Mouse (Mus musculus): ENCODE results near the gene Lpin1.

Lpin1 gene

GRCm38 (mm10) chr12:16577665-16578233, 33.0 kb downstream of the Lpin1 start:
- no peak for DNase-seq (ENCODE audit: low spot score in 2 of 2)

DNA sequence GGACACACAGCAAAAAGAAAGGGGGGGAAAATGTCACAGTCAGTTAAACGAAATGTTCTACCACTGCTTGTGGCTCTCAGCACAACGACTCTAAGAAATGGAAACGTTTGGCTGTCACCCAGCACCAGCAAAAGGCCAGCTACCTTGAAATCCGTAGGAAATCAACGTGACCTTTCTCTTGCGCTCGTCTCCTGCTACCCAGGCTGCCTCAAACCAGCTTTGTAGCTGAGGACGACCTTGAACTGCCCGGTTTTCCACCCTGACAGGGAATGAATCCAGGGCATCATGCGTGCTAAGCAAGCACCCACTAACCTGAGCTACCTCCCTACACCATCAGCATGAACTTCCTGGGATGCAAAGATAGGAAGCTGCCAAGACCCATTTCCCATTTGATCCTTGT, 39.5 kb downstream of the Lpin1 start:
- no peak for DNase-seq (ENCODE audit: low spot score in 2 of 2)

- no peak for DNase-seq (ENCODE audit: low spot score in 2 of 2)
These were observed 40.2 kb downstream of the Lpin1 start for GRCm38 (mm10) chr12:16570371-16571060.

DNA sequence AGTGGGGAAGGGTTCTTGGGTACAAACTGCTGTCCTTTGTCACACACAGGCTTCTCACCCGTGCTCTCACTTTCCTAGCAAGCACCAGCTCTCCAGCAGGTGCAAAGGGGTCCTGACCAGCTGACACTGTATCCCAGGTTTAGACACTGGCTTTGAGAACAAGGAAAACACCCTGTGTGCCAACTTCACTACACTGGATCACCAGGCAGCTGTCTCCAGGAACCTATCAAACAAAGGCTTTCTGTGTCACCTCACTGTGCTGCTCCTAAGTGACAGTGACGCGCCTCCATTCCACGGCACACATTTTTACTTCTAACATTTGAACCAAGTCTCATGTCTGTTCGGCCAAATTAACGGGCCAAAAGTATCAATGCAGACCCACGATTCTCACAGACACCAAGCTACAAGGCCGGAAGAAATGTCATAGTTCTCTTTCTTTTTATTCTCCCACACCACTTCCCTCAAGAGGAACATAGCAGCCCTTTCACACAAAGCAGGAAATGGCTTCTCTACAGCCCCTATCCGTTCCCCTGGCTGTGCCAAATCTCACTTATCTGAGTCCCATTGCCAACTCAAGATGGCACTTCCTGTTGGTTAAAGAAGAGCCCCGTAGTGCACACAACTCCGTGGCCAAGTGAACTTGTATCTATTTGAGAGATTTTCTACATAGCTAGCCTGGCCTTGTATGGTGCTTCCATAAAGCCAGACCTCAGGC, 41.7 kb downstream of the Lpin1 start:
- DNase-seq (ENCODE audit: low spot score in 2 of 2): no peak

- peak in 1 of 2 experiments; percentile 50 for DNase-seq (ENCODE audit: low spot score in 2 of 2)
These were observed 42.3 kb downstream of the Lpin1 start for GRCm38 (mm10) chr12:16568496-16568895.

- no peak for DNase-seq (ENCODE audit: low spot score in 2 of 2)
These were observed 42.7 kb downstream of the Lpin1 start for GRCm38 (mm10) chr12:16568090-16568489.

DNA sequence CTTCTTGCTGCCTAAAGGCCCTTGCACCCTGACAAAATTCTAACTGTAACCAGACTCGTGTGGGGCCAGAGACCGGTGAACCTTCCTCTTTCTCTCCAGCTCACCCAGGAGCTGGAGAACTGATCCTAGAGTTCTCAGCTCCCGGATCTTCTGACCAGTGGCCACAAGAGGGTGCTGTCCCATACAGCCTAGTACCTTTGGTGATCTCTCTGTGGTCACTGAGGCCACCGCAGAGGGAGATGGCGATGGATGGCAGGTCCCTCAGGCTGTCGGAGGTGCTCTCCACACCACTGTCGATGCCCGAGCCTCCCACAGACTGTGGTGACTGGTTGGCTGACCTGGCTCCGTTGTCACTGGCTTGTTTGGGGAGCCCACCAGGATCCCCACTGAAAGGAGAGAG, 47.3 kb downstream of the Lpin1 start:
- DNase-seq (ENCODE audit: low spot score in 2 of 2): peak in 1 of 2 experiments; percentile 41

DNA sequence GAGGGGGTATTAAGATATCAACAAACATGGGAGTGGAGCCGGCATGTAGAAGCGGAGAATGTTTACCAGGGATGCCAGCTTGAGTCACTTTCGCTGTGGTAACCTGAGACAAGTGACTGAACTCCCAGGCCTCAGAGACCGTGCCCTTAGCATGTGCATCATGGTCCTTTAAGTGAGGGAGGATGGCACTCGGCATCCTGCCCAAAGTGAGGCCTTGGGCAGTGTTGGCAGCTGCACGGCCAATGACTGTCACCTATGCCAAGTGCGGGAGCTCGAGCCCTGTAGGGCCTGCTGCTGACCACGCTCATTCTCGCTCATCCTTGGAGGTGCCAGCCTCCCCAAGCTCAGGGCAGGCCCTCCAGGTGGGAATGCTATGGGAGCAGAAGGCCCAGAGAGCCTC, 48.1 kb downstream of the Lpin1 start:
- no peak for DNase-seq (ENCODE audit: low spot score in 2 of 2)

DNA sequence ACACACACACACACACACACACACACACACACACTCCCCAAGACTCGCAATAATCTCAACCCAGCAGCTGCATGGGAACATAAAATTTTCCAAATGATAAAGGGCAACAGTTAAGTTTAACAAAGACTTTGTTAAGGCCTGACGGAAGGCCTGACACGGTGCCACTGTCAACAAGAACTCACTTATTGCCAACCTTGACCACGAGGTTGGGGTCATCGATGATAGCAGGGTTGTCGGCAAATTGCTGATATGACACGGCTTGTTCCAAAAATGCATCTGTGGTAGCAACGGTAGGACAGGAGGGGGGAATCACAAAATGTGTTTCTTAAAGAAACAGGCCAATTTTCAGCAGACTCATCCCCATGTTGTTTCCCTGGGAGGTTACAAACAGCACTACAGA, 48.6 kb downstream of the Lpin1 start:
- DNase-seq (ENCODE audit: low spot score in 2 of 2): no peak

GRCm38 (mm10) chr12:16557271-16557670, 53.5 kb downstream of the Lpin1 start:
- DNase-seq (ENCODE audit: low spot score in 2 of 2): no peak

DNA sequence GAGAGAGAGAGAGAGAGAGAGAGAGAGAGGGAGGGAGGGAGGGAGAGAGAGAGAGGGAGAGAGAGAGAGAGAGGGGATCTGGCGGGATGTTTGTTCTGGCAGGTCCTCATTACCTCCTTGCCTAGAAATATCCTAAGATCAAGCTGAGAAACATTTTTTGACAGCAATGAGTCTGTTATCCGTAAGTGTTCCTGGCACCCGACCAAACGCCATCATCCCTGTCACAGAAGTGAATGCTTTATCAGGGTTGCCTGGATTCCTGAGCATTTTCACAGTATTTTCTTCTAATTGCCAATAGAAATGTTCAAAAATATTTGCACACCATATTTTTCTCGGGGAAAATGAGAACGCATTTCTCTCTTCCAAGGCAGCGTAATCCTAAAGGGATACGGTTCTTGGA, 56.6 kb downstream of the Lpin1 start:
- DNase-seq (ENCODE audit: low spot score in 2 of 2): peak in 1 of 2 experiments; percentile 32

DNA sequence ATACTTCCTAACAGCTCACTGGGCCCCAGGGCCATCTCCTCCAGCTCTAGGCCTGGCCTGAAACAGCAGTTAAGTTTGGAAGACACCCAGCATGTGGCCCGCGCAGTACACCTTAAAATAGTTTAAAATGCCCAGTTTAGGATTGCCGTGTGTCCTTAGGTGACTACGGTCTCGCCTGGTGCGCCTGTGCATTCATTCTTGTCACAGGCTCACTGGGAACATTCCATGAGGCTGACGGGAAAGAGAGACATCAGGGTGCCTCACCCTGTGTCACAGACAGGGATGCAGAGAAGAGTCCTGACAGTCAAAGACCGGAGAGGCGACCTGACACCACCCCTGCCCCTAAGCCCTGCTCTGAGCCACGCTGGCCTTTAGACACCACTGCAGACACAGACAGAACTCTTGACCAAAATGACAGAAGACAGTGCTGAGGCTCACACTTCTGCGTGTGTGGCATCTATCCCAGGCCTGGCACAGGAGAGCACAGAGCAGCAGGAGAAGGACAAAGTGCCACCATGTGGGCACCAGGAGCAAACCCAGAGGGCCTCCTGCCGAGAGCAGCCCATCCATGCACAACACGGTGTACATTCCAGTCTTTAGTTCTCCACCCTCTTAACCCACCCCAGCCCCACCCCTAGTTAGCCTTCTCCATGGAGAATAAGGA, 58.5 kb downstream of the Lpin1 start:
- no peak for DNase-seq (ENCODE audit: low spot score in 2 of 2)

DNA sequence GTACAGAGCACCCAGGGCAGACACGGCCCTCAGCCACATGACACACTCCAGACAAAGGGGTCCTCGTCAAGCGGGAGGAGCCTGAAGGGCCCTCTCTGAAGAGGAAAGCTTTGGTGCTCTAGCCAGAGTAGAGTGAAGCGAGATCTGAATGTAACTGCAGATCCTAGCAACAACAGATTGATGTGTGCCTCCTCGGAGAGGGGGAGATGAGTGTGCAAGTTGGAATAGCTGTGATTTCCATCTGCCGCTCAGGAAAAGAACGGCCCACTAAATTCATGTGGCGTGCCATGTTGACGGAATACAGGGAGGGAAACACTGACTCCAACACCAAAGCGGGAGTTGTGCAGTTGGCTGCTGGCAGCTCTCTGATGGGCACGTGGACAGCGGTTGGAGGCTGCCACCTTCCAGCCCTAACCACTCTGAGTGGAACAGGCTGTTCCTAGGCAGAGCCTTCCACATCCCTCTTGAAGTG, 59.7 kb downstream of the Lpin1 start:
- DNase-seq (ENCODE audit: low spot score in 2 of 2): peak; percentile 27 to 45

DNA sequence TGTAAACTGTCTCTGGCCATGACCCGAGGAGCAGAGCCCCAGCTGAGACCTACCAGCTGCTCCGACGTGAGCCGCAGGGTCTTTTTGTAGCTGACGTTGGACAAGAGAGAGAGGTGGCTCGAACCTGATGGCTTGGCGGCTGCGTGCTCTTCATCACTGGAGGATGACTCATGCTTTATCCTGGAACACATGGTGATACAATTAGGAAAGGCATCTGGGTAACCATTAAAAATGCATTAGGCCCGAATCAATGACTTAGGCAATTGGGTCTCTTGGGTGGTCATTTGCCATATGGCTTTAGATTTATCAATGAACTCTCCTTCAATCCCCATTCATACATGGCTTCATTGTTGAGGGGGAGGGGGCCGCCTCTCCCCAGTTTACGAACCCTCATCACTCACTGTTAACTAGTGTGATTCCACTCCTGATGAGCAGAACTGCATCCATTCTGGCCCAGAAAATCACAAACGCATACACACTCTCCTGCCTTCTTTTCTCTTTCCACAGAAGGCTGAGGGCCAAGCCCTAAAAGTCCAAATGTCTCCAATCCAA, 61.9 kb downstream of the Lpin1 start:
- DNase-seq (ENCODE audit: low spot score in 2 of 2): no peak

DNA sequence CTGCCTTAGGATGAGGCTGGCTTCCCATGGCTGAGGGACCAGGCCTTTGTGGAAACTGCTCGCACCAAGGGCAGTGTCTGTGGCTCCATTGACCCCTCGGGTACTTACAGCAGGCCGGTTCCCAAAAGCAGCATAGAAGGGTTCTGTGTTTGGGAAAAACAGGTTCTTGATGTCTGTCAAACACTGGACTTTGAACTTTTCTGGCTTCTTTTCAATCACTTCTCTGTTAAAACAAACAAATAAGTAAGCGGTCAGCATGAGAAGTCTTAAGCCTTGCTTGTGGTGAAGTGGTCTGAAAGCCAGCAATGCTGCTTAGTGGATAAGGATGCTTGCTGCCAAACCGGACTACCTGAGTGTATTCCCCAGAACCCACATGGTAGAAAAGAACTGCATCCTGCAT, 69.2 kb downstream of the Lpin1 start:
- no peak for DNase-seq (ENCODE audit: low spot score in 2 of 2)

- DNase-seq (ENCODE audit: low spot score in 2 of 2): no peak
These were observed 70.1 kb downstream of the Lpin1 start for GRCm38 (mm10) chr12:16540712-16541111.

- no peak for DNase-seq (ENCODE audit: low spot score in 2 of 2)
These were observed 70.7 kb downstream of the Lpin1 start for GRCm38 (mm10) chr12:16539965-16540661.

GRCm38 (mm10) chr12:16533331-16533828, 77.4 kb downstream of the Lpin1 start:
- peak; percentile 84 to 88 for DNase-seq (ENCODE audit: low spot score in 2 of 2)

- DNase-seq (ENCODE audit: low spot score in 2 of 2): no peak
These were observed 77.9 kb downstream of the Lpin1 start for GRCm38 (mm10) chr12:16532860-16533230.

- peak; percentile 17 to 32 for DNase-seq (ENCODE audit: low spot score in 2 of 2)
These were observed 78.6 kb downstream of the Lpin1 start for GRCm38 (mm10) chr12:16531956-16532859.

Measured in frontal cortex, postnatal 14 days (tissue).